Mouse (Mus musculus) hindbrain, embryonic 11.5 days (tissue): Measurements from ENCODE around the gene Apol7e. TPM values are rescaled to one million over a fixed set of nuclear protein-coding genes. Genes with fewer than 3 reads are reported as not detected.

Experiments used
- ATAC-seq: fragments of 200-750 bp; cut with Nextera tagmentation; 2 replicates; pipeline ENCODE4 v1.8.0; 2017; ENCODE audit warnings: mild to moderate bottlenecking, moderate TSS enrichment, moderate library complexity; ENCODE audit not compliant: low FRiP score
- DNase-seq: peaks from one replicate; pipeline ENCODE4 v3.0.0-alpha.2; 2015; ENCODE audit warnings: low spot score
- H3K27ac ChIP-seq: fragments of 300-500 bp; sonication (generic); 2 replicates; pipeline ENCODE4 v1.5.1; 2014; ENCODE audit warnings: mild to moderate bottlenecking, low read depth, low read length
- H3K27me3 ChIP-seq: fragments of 300-500 bp; sonication (generic); 2 replicates; pipeline ENCODE4 v1.6.1; 2014; ENCODE audit warnings: mild to moderate bottlenecking, low read length, moderate library complexity, mixed read lengths; ENCODE audit not compliant: control insufficient read depth, insufficient read depth
- H3K36me3 ChIP-seq: fragments of 300-500 bp; sonication (generic); 2 replicates; pipeline ENCODE4 v1.6.1; 2014; ENCODE audit warnings: mild to moderate bottlenecking, low read length, moderate library complexity, mixed read lengths; ENCODE audit not compliant: control insufficient read depth, insufficient read depth
- H3K4me1 ChIP-seq: fragments of 300-500 bp; sonication (generic); replicated peaks from 2 replicates; pipeline ENCODE4 v1.6.1; 2014; ENCODE audit warnings: low read length, mixed read lengths; ENCODE audit not compliant: control insufficient read depth, insufficient read depth
- H3K4me2 ChIP-seq: fragments of 300-500 bp; sonication (generic); replicated peaks from 2 replicates; pipeline ENCODE4 v1.6.1; 2014; ENCODE audit warnings: mild to moderate bottlenecking, low read depth, low read length
- H3K4me3 ChIP-seq: fragments of 300-500 bp; sonication (generic); 2 replicates; pipeline ENCODE4 v1.5.1; 2014; ENCODE audit warnings: low read depth, low read length
- H3K9ac ChIP-seq: fragments of 300-500 bp; sonication (generic); 2 replicates; pipeline ENCODE4 v1.6.1; 2014; ENCODE audit warnings: low read depth, low read length
- H3K9me3 ChIP-seq: fragments of 300-500 bp; sonication (generic); 2 replicates; pipeline ENCODE4 v1.6.1; 2016; ENCODE audit warnings: low read length; ENCODE audit not compliant: control insufficient read depth
- whole genome bisulfite sequencing: fragments of 180-500 bp; shearing (Covaris S2); extraction: QIAGEN DNeasy Blood & Tissue Kit; methylation state at CpG from one replicate; pipeline ENCODE4 v1.1.7; 2014; 5-methylcytosine and 5-hydroxymethylcytosine counted together
- polyA plus RNA-seq: library from polyadenylated mRNA; unstranded; fragments of >200 nt; fragmentation: Nextera tagmentation; extraction: Ambion mirVana; gene quantifications from 2 replicates; pipeline ENCODE4 v1.2.1, GENCODE M21; 2014

Gene Apol7e
- polyA plus RNA-seq, 1 experiment from 2014 or later: not detected

GRCm38 (mm10) chr15:77749717-77750116, 51.1 kb downstream of the Apol7e start:
- DNase-seq (no peak), ATAC-seq (no peak)
- Histone ChIP-seq H3K4me2 (no peak overlapping the region), H3K4me1 (no peaks in the 10 kb centered on the region), H3K9ac (no peak overlapping the region), H3K36me3 (no peaks in the 10 kb centered on the region), H3K27me3 (no peaks in the 10 kb centered on the region), H3K4me3 (no peak overlapping the region), H3K9me3 (no peaks in the 10 kb centered on the region), H3K27ac (no peak overlapping the region)
- 94% methylated on average over 10 of the region's 10 CpGs for WGBS

GRCm38 (mm10) chr15:77750461-77750860, 51.8 kb downstream of the Apol7e start:
- Histone ChIP-seq H3K27ac (no peak overlapping the region), H3K4me2 (no peak overlapping the region), H3K4me3 (no peak overlapping the region), H3K9ac (no peak overlapping the region), H3K27me3 (no peaks in the 10 kb centered on the region), H3K4me1 (no peaks in the 10 kb centered on the region), H3K36me3 (no peaks in the 10 kb centered on the region), H3K9me3 (no peaks in the 10 kb centered on the region)
- DNase-seq (no peak), ATAC-seq (no peak)
- 38% methylated on average over 1 of the region's 1 CpGs for WGBS

- 0 out of 2 replicates have a peak, but pooled peaks cover 2% of the 10 kb centered on the region for H3K4me1 ChIP-seq
- no peak overlapping the region for H3K27ac ChIP-seq
- DNase-seq: no peak
- H3K27me3 ChIP-seq: no peaks in the 10 kb centered on the region
- no peak overlapping the region for H3K9ac ChIP-seq
- no peaks in the 10 kb centered on the region for H3K9me3 ChIP-seq
- H3K4me2 ChIP-seq: no peak overlapping the region
- H3K36me3 ChIP-seq: no peaks in the 10 kb centered on the region
- no peak for ATAC-seq
- no peak overlapping the region for H3K4me3 ChIP-seq
- WGBS: 58% methylated on average over 11 of the region's 11 CpGs
Measured at GRCm38 (mm10) chr15:77752443-77752842, 53.8 kb downstream of the Apol7e start.

- H3K27me3 ChIP-seq: no peaks in the 10 kb centered on the region
- H3K9ac ChIP-seq: no peak overlapping the region
- no peaks in the 10 kb centered on the region for H3K36me3 ChIP-seq
- no peak overlapping the region for H3K4me2 ChIP-seq
- 0 out of 2 replicates have a peak, but pooled peaks cover 2% of the 10 kb centered on the region for H3K4me1 ChIP-seq
- ATAC-seq: no peak
- no CpG with 5 or more reads among the region's 2 CpGs for WGBS
- no peaks in the 10 kb centered on the region for H3K9me3 ChIP-seq
- no peak for DNase-seq
- no peak overlapping the region for H3K27ac ChIP-seq
- no peak overlapping the region for H3K4me3 ChIP-seq
Measured at GRCm38 (mm10) chr15:77755132-77755531, 56.5 kb downstream of the Apol7e start.

- Histone ChIP-seq H3K36me3 (no peaks in the 10 kb centered on the region), H3K4me1 (0 out of 2 replicates have a peak, but pooled peaks cover 2% of the 10 kb centered on the region), H3K4me2 (no peak overlapping the region), H3K9ac (no peak overlapping the region), H3K27me3 (no peaks in the 10 kb centered on the region), H3K27ac (no peak overlapping the region), H3K9me3 (no peaks in the 10 kb centered on the region), H3K4me3 (no peak overlapping the region)
- no peak for DNase-seq
- no peak for ATAC-seq
- WGBS: 66% methylated on average over 2 of the region's 2 CpGs
Measured at GRCm38 (mm10) chr15:77756081-77756480, 57.4 kb downstream of the Apol7e start.

- Histone ChIP-seq H3K4me2 (0 out of 2 replicates have a peak within 1 kb of the TSS, but pooled peaks have one; percentile 5), H3K27me3 (no peaks in the 10 kb centered on the region), H3K9me3 (no peaks in the 10 kb centered on the region), H3K4me1 (0 out of 2 replicates have a peak, but pooled peaks cover 2% of the 10 kb centered on the region), H3K9ac (no peak within 1 kb of the TSS), H3K4me3 (no peak within 1 kb of the TSS), H3K27ac (no peak within 1 kb of the TSS), H3K36me3 (no peaks in the 10 kb centered on the region)
- DNase-seq (peak; percentile 83), ATAC-seq (no peak)
- WGBS: 10% methylated on average over 9 of the region's 9 CpGs
Measured at GRCm38 (mm10) chr15:77756848-77757247, 58.2 kb downstream of the Apol7e start, which contains the start of gene Apol8. Gene Apol8 (minus strand): TSS chr15:77757003.

GRCm38 (mm10) chr15:77757586-77758226, 59.0 kb downstream of the Apol7e start:
- ATAC-seq (no peak), DNase-seq (no peak)
- Histone ChIP-seq H3K36me3 (no peaks in the 10 kb centered on the region), H3K4me1 (0 out of 2 replicates have a peak, but pooled peaks cover 2% of the 10 kb centered on the region), H3K27ac (no peak overlapping the region), H3K9me3 (no peaks in the 10 kb centered on the region), H3K4me3 (no peak overlapping the region), H3K4me2 (no peak overlapping the region), H3K9ac (no peak overlapping the region), H3K27me3 (no peaks in the 10 kb centered on the region)
- 84% methylated on average over 4 of the region's 4 CpGs for WGBS

GRCm38 (mm10) chr15:77760037-77760436, 61.4 kb downstream of the Apol7e start:
- no peaks in the 10 kb centered on the region for H3K9me3 ChIP-seq
- 96% methylated on average over 16 of the region's 16 CpGs for WGBS
- ATAC-seq (no peak), DNase-seq (no peak)
- no peaks in the 10 kb centered on the region for H3K27me3 ChIP-seq
- no peak overlapping the region for H3K4me2 ChIP-seq
- no peak overlapping the region for H3K27ac ChIP-seq
- no peak overlapping the region for H3K9ac ChIP-seq
- H3K36me3 ChIP-seq: peaks cover 4% of the 10 kb centered on the region; the same call in 1 of the 2 replicates
- H3K4me3 ChIP-seq: no peak overlapping the region
- 0 out of 2 replicates have a peak, but pooled peaks cover 2% of the 10 kb centered on the region for H3K4me1 ChIP-seq

- H3K9me3 ChIP-seq: no peaks in the 10 kb centered on the region
- no peak overlapping the region for H3K27ac ChIP-seq
- H3K4me1 ChIP-seq: 0 out of 2 replicates have a peak, but pooled peaks cover 2% of the 10 kb centered on the region
- no peak overlapping the region for H3K4me3 ChIP-seq
- WGBS: 96% methylated on average over 7 of the region's 7 CpGs
- peaks cover 8% of the 10 kb centered on the region; the same call in 1 of the 2 replicates for H3K36me3 ChIP-seq
- ATAC-seq: no peak
- DNase-seq: no peak
- H3K27me3 ChIP-seq: no peaks in the 10 kb centered on the region
- no peak overlapping the region for H3K9ac ChIP-seq
- H3K4me2 ChIP-seq: no peak overlapping the region
Measured at GRCm38 (mm10) chr15:77761083-77761482, 62.4 kb downstream of the Apol7e start.
